Mouse (Mus musculus): ENCODE results near the gene Slc1a2.

DNA sequence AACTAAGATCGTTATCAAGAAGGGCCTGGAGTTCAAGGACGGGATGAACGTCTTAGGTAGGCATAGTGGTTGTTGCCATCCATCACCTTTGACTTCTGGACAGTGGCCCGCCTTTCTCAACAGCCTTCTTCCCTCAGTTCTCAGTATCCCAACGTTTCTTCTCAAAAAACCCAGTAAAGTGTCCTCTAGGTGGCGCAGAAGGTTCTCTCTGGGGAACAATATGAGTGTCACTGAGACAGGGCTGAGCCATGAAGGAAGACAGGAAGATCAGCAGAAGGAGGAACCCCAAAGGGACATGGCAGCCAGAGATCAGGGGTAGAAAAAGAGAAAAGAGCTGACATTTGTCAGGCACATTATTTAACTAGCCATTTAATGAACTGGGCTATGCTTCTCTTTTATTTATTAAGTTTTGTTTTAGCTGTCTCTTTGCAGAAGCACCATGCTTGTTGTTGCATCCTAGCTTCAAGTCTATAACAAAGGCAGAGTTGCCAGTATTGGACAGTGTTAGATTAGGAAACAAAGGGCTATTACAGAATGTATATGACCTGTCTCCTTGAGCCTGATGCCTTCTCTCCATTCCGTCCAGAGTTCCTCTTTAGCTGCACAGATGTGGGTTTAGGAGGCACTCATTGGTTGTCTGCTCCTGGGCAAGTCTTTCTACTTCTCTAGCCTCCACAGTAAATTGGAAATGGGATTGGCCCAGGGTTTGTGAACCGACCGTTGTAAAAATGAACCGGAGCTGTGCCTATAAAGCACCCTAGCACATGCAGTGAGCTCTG is 85.6 kb downstream of the Slc1a2 start:
- TF ChIP-seq POLR2A (IDR thresholded peaks at IDR 0.05; ENCODE audit: low read depth, low read length), result no peak
- peak; percentile 24; the same call in 1 of the 2 replicates for TF ChIP-seq CTCF (IDR thresholded peaks at IDR 0.05; ENCODE audit: extremely low read depth, insufficient read depth, insufficient read length, insufficient replicate concordance)
